Mouse (Mus musculus): ENCODE measurements around the gene Tpcn1. TPM values are rescaled to one million over a fixed set of nuclear protein-coding genes. Genes with fewer than 3 reads are reported as not detected.
A peak's percentile ranks its signal among the peaks of the same experiment; 100 is the strongest.
"Not testable (repeated sequence)": the region's sequence is repeated elsewhere in the genome, so short reads cannot be mapped to it uniquely, and the experiment has no call there.

Tpcn1 gene
- total RNA-seq, 2 experiments from 2014 or later, result 33.9 to 37.0 TPM

DNA sequence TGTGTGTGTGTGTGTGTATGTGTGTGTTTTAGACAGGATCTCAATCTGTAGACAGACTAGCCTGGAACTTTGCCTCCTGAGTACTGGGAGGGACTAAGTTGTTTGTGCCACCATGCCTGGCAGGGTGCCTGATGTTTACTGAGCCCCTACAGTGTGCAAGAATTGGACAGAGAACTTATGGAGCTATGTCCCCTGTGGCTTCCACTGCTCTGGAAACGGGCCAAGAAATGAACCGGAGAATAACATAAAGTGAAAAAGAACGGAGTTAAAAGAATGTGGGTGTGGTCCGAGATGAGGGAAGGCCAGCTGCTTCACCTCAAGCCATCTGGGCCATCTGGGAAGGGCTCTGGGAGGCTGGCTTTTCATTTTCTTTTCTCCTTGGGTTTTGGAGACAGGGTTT lies 73.7 kb downstream of the Tpcn1 start:
- no peak for DNase-seq (ENCODE audit: low spot score in 2 of 2)

DNA sequence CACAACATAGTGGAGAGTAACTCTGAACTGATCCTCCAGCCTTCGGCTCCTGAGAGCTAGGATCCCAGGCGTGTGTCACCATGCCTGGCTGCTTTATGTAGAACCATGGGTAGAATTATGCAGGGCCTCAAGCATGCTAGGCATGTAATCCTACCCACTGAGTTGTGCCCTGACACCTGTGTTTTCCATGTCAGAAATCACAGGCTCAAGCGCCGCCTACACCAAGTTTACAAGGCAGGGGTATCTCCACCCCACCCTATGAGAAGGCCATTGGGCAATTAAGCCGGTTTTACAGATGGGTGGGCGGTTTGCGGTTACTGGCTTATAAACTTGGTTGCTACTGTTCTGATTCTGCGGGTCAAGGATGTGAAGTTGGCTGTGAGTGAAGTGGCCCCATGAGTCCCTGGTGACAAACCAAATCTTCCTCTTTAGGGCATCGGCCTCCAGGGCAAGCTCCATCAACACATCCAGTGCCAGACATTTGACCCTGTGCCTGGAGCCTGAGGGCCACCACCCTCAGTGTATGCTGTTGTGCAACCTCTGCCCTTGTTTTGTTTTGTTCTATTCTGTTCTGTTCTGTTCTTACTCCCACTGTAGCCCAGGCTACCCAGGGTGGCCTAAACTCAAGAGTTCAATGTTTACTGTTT lies 74.3 kb downstream of the Tpcn1 start:
- DNase-seq (ENCODE audit: low spot score in 2 of 2), result no peak

GRCm38 (mm10) chr5:120512911-120513555 lies 75.4 kb downstream of the Tpcn1 start:
- no peak for DNase-seq (ENCODE audit: low spot score in 2 of 2)

DNA sequence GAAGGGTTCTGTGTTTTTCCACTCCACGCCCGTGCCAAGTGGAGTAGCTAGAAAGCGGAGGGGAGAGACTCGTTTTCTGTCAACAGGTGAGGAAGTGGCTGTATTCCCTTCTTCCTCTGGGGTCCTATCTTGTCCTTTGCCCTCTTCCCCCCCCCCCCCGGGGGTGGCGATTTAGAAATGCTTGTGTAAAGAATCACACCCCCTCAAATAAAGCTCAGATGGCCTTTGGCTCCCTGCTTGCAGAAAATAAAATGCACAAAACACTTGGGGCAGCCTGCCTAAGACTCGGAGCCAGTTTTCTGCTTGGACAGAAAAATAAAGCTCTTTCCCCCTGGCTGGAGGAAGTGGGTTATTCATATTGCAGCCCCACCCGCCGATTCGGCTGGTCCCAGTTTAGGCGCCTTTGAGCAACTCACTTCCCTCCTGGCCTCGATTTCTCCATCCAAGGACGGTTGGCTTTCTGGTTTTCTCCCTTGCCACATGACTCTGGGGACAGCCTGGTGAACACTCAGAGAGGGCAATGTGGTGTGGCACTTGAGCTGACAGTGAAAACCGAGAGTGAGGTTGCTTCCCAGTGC lies 76.7 kb downstream of the Tpcn1 start:
- no peak for DNase-seq (ENCODE audit: low spot score in 2 of 2)

- DNase-seq (ENCODE audit: low spot score in 2 of 2), result peak; percentile 63 to 87
These were observed 77.4 kb downstream of the Tpcn1 start, which contains the start of gene Slc8b1 for GRCm38 (mm10) chr5:120510982-120511642. Gene Slc8b1 (plus strand): TSS chr5:120511168.

DNA sequence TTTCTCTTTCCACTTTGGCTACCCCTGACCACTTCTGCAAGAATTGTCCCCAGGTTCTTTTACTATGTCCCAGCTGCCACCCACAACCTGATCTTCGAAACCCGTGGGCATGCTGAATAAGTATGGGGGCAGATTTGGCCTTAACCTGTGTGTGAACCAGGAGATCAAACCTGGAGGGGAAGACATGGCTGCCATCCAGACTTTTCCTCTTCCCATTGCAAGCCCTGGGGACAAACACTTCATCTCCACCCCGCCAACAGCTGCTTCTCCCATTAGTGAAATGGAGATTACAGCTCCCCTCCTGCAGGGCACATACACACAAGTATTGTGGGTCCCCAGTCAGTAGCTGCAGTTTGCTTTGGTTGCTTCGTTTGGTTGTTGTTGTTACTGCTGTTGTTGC lies 81.2 kb downstream of the Tpcn1 start:
- DNase-seq (ENCODE audit: low spot score in 2 of 2), result no peak

DNA sequence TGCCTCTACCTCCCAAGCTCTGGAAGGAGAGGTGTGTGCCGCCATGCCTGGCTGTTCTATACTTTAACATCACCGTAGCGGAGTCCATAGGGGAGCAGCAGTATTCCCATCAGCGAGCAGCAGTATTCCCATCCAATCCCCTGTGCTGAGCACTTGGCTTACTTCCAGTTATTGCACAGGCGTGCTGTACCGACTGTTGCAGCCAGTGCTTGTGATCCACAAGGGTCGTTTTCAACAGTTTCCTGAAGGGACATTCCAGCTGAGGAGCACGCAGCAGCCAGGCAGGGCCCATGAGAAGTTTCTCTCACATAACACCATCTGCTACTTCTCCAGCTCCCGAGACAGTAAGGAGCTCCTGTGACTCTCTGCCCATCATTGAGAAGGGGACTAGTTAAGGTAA lies 82.0 kb downstream of the Tpcn1 start:
- no peak for DNase-seq (ENCODE audit: low spot score in 2 of 2)

GRCm38 (mm10) chr5:120505781-120506180 lies 82.7 kb downstream of the Tpcn1 start:
- DNase-seq (ENCODE audit: low spot score in 2 of 2), result no peak

- peak; percentile 45 to 85 for DNase-seq (ENCODE audit: low spot score in 2 of 2)
These were observed 83.1 kb downstream of the Tpcn1 start for GRCm38 (mm10) chr5:120505368-120505767.

DNA sequence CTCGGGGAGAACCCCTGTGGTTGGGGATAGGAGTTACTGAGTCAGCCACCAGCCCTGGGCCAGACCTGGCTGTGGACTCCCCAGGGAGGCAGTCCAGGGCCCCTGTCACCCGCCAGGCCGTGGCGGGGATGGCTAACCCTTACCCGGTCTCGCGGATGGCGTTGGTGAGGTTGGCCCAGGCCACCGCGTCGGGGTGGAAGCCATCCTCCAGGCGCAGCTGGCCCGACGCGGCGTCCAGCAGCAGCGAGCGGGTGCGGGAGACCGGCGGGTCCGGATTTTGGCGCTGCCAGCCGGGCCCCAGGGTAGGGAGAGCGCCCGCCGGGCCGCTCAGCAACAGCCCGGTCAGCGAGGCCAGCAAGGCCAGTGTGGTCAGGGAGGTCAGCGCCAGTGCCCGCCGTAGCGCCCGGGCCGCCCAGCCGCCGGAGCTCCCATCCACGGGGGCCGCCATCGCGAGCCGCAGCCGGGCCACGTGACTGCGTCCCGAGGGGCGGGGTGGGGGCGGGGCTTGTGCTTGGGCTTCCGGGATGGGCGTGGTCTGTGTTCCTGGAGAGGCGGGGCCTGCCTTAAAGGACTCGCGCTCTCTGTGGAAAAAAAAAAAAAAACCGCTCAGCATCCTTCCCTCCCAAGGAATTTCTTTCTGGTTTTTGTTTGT lies 85.2 kb downstream of the Tpcn1 start, which contains the start of gene Plbd2:
Plbd2 (minus strand) TSS at position 482 of the 652 bp plus-strand sequence.
- peak; percentile 48 to 84 for DNase-seq (ENCODE audit: low spot score in 2 of 2)

DNA sequence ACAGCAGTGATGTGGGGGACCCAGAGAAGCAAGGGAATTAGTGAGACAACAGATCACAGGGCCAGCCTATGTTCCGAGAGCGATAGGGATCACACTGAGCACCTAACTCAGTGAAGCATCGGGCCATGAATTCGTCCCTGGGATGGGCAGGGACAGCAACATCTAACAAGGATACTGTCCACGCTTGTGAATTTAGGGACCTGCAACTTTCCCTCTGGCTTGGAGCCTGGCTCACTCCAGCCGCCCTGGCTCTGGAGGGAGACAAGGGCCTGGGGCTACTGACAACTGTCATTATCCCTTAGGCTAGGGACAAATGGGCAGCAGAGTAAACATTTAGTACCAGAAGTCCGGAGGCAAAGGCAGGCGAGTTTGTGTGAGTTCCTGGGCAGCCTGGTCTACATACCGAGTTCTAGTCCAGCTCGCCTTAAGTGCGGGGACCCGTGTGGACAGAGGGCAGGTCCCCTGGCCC lies 85.8 kb downstream of the Tpcn1 start:
- peak in 1 of 2 experiments; percentile 42 for DNase-seq (ENCODE audit: low spot score in 2 of 2)

DNA sequence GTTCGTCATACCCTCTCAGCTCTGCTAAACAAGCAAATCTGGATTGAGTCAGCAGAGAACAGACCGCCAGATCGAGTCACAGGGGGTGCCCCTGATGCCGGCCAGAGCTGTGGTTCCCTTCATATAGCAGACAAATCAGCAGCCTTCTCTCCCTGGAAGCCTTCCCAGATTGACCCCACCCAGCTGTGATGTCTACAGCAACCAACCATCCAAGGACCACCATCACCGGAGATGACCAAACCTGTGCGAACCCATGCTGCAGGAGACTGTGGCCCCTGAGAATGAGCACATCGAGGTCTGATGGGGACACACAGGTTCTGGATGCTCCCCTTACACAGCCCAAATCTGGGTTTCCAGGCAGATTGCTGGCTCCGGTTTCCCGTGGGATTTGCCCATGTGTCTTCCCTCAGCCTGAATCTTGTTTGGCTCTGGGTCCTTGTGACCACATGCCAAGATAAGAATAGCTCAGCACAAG lies 86.3 kb downstream of the Tpcn1 start:
- DNase-seq (ENCODE audit: low spot score in 2 of 2), result peak in 1 of 2 experiments; percentile 78

DNA sequence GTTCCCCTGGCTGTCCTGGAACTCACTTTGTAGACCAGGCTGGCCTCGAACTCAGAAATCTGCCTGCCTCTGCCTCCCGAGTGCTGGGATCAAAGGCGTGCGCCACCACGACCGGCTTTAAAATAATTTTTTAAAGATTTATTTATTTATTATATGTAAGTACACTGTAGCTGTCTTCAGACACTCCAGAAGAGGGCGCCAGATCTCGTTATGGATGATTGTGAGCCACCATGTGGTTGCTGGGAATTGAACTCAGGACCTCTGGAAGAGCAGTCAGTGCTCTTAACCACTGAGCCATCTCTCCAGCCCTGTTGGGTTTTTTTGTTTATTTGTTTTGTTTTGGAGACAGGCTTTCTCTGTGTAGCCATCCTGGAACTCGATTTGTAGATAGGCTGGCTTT lies 87.9 kb downstream of the Tpcn1 start:
- not testable (repeated sequence) for DNase-seq (ENCODE audit: low spot score in 2 of 2)

DNA sequence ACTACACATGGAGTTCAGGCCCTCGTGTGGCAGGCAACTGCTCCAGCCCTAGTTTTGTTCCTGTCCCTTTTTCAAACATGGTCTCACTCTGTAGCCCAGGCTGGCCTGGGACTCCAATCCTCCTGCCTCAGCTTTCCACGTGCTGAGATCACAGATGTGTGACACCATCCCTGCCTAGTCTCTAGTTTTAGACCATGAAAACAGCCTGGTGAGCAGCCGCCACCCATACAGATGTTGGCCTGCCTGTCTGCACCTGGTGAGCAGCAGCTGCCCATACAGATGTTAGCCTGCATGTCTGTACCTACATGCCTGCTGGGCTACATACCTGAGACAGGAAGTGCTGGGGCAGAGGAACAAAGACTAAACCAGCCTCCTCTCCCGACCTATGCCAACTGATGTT lies 89.3 kb downstream of the Tpcn1 start:
- DNase-seq (ENCODE audit: low spot score in 2 of 2), result no peak

- DNase-seq (ENCODE audit: low spot score in 2 of 2), result no peak
These were observed 91.4 kb downstream of the Tpcn1 start for GRCm38 (mm10) chr5:120497071-120497470.

GRCm38 (mm10) chr5:120495703-120496226 lies 92.7 kb downstream of the Tpcn1 start:
- no peak for DNase-seq (ENCODE audit: low spot score in 2 of 2)

GRCm38 (mm10) chr5:120495064-120495702 lies 93.3 kb downstream of the Tpcn1 start:
- DNase-seq (ENCODE audit: low spot score in 2 of 2), result peak in 1 of 2 experiments; percentile 37

- DNase-seq (ENCODE audit: low spot score in 2 of 2), result no peak
These were observed 94.5 kb downstream of the Tpcn1 start for GRCm38 (mm10) chr5:120493873-120494395.

DNA sequence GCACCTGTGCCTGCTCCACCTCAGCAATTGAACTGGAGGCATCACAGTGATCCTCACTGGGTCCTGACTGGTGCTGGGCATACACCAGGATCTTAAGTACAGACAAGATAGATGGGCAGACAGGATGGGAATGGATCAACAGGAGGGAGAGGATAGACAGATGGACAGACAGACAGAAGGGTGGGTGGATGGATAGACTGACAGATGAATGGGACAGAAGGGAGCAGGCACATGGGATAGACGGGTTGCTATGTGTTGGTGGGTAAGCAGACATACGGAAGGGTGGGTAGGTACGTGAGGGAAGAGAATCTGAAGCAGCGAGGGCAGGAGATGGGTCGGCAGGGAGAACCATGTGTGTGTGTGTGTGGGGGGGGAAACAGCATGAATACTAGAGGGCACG lies 95.0 kb downstream of the Tpcn1 start:
- DNase-seq (ENCODE audit: low spot score in 2 of 2), result peak; percentile 22 to 65

GRCm38 (mm10) chr5:120492437-120492836 lies 96.0 kb downstream of the Tpcn1 start:
- peak in 1 of 2 experiments; percentile 52 for DNase-seq (ENCODE audit: low spot score in 2 of 2)
